Mouse (Mus musculus): ENCODE measurements around the gene Cdr2l.

DNA sequence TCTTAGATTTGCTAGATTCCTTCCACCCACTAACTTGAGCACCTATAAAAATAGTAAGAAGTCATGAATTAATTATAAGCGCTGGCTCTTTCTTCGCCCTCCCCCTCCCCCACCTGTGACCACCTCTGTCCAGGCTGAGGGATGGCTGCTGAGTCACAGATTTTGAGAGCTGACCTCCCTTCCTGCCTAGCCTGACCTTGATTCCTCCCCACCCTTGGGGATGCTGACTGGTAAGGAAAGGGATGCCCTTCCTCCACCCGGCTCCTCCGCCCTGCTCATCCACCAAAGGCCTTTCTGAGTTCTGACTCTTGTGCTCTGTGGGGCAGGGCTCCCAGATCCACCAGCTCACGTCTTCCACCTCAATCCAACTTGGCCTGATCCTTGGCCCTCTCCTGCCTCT, 2.9 kb downstream of the Cdr2l start:
- no peak for TF ChIP-seq CTCF (IDR thresholded peaks at IDR 0.05; ENCODE audit: borderline replicate concordance, control insufficient read depth, extremely low read depth, insufficient read depth, low read length, poor library complexity)
- TF ChIP-seq POLR2A (IDR thresholded peaks at IDR 0.05; ENCODE audit: control insufficient read depth, extremely low read depth, insufficient read depth, low read length, poor library complexity) = no peak

Data from thymus, adult 2 months (tissue).